Mouse (Mus musculus) macrophage (primary cell): ENCODE results near the gene 4930583I09Rik. TPM values are rescaled to one million over a fixed set of nuclear protein-coding genes. Genes with fewer than 3 reads are reported as not detected.

Experiments used
- H3K27ac ChIP-seq: fragments of 350-480 bp; formaldehyde crosslinking; 2 replicates; pipeline ENCODE4 v1.9.0; 2021
- H3K36me3 ChIP-seq: fragments of 350-480 bp; formaldehyde crosslinking; 2 replicates; pipeline ENCODE4 v1.9.0; 2021; ENCODE audit errors: inconsistent target
- H3K4me3 ChIP-seq: fragments of 350-480 bp; formaldehyde crosslinking; 2 replicates; pipeline ENCODE4 v1.9.0; 2021; ENCODE audit errors: inconsistent target
- H3K79me2 ChIP-seq: fragments of 350-480 bp; formaldehyde crosslinking; 2 replicates; pipeline ENCODE4 v1.9.0; 2021; ENCODE audit errors: inconsistent target
- WGBS: methylation state at CpG from one replicate; pipeline ENCODE4 v1.1.7; 2026; ENCODE audit warnings: inconsistent platforms; ENCODE audit not compliant: missing documents; 5-methylcytosine and 5-hydroxymethylcytosine counted together
- polyA plus RNA-seq: library from polyadenylated mRNA; stranded (reverse); fragments of 250-400 nt; gene quantifications from 3 replicates; pipeline ENCODE4 v1.2.4, GENCODE M21; 2018; ENCODE audit warnings: inconsistent platforms

The 4930583I09Rik gene
- polyA plus RNA-seq, 1 experiment from 2014 or later, result not detected

GRCm38 (mm10) chr17:64820841-64821593, 14.9 kb downstream of the 4930583I09Rik start:
- Histone ChIP-seq H3K79me2 (no peaks in the 10 kb centered on the region), H3K27ac (no peak overlapping the region), H3K36me3 (no peaks in the 10 kb centered on the region), H3K4me3 (no peak overlapping the region)
- 6% methylated on average over 6 of the region's 7 CpGs for WGBS

GRCm38 (mm10) chr17:64816298-64816697, 19.6 kb downstream of the 4930583I09Rik start:
- Histone ChIP-seq H3K36me3 (no peaks in the 10 kb centered on the region), H3K4me3 (no peak overlapping the region), H3K79me2 (no peaks in the 10 kb centered on the region), H3K27ac (no peak overlapping the region)
- WGBS, result 95% methylated on average over 3 of the region's 3 CpGs

GRCm38 (mm10) chr17:64815806-64816205, 20.1 kb downstream of the 4930583I09Rik start:
- Histone ChIP-seq H3K4me3 (no peak overlapping the region), H3K27ac (no peak overlapping the region), H3K79me2 (no peaks in the 10 kb centered on the region), H3K36me3 (no peaks in the 10 kb centered on the region)
- 82% methylated on average over 2 of the region's 2 CpGs for WGBS

DNA sequence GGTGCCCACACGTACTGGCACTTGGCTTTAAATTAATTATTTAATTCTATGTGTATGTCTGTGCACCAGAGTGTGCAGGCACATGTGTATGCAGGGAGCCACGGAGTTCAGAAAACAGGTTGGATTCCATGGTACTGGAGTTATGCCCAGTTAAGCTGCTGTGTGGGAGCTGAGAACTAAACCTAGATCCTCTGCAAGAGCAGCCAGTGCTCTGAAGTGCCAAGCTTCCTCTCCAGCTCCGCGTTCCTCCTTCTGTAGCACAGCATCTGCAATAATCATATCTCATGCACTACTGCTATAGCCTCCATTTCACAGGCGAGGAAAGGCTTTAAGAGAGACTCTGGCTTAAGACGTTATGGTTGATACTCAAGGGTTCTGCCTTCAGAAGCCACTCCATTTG, 22.3 kb downstream of the 4930583I09Rik start:
- H3K36me3 ChIP-seq, result no peaks in the 10 kb centered on the region
- no peak overlapping the region for H3K27ac ChIP-seq
- H3K4me3 ChIP-seq, result no peak overlapping the region
- WGBS, result 95% methylated on average over 6 of the region's 6 CpGs
- no peaks in the 10 kb centered on the region for H3K79me2 ChIP-seq

DNA sequence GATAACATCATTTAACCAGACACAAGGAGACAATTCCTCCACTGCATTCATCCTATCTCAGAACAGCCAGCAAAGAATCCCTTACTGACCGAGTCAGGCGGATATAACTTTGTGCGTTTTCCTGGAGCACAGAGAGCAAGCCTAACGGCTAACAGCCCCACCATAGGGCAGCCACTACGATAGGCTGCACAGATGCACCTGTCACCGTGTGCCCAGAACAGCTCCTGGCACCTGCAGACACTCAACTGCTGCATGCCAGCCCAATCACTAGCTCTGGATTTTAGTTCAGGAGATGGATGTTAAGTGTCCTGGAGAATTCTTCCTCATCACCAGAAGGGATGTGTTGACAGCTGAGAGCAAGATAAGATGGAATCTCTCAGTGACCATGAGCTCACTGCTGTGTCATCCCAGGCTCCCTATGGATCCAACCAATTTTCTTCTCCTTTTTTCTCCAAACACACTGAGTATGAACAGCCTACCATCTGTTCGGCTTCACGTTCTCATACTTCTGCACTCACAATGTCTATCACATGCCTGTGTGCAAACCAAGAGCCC, 29.8 kb downstream of the 4930583I09Rik start:
- 92% methylated on average over 8 of the region's 8 CpGs for WGBS
- no peaks in the 10 kb centered on the region for H3K36me3 ChIP-seq
- H3K27ac ChIP-seq, result no peak overlapping the region
- H3K4me3 ChIP-seq, result no peak overlapping the region
- no peaks in the 10 kb centered on the region for H3K79me2 ChIP-seq

DNA sequence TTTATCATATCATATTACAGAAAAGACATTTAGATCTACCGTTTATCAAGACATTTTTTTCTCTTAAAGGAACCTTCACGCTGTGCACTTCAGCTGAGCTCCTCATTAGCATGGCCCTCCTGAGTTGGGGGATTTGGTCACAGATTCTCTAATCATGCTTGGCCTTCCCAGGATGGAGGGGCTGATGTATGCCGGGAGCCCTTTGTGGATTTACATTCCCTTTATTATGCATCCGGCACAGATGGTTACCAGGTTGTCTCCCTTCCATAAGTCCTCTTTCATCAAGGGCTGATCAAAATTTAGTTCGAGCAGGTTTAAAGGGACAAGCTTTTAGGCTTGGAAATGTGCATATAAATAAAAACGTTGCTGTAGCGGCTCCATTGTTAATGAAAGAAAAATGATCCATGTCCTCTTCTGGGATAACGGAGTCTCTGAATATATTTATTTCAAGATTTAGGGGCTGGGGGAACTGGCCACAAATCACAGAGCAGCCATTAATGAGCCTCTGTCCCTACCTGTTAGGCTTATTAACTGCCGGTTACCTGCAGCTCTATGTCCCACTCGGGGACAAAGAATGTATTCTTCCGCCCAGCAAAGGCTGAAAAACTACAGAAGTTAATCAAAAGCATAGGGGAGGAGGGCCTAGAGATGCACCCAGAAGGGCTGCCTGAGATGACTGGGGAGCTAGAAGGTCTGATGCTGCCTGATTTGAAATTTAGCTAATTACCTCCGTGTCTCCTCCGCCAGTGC, 31.3 kb downstream of the 4930583I09Rik start:
- H3K79me2 ChIP-seq, result no peaks in the 10 kb centered on the region
- WGBS, result 83% methylated on average over 13 of the region's 13 CpGs
- no peak overlapping the region for H3K4me3 ChIP-seq
- H3K27ac ChIP-seq, result no peak overlapping the region
- H3K36me3 ChIP-seq, result no peaks in the 10 kb centered on the region

GRCm38 (mm10) chr17:64802956-64803275, 33.0 kb downstream of the 4930583I09Rik start:
- H3K36me3 ChIP-seq, result no peaks in the 10 kb centered on the region
- H3K79me2 ChIP-seq, result no peaks in the 10 kb centered on the region
- H3K4me3 ChIP-seq, result no peak overlapping the region
- WGBS, result 84% methylated on average over 7 of the region's 7 CpGs
- H3K27ac ChIP-seq, result no peak overlapping the region

GRCm38 (mm10) chr17:64802168-64802955, 33.5 kb downstream of the 4930583I09Rik start:
- Histone ChIP-seq H3K4me3 (no peak overlapping the region), H3K36me3 (no peaks in the 10 kb centered on the region), H3K79me2 (no peaks in the 10 kb centered on the region), H3K27ac (no peak overlapping the region)
- 81% methylated on average over 11 of the region's 11 CpGs for WGBS

DNA sequence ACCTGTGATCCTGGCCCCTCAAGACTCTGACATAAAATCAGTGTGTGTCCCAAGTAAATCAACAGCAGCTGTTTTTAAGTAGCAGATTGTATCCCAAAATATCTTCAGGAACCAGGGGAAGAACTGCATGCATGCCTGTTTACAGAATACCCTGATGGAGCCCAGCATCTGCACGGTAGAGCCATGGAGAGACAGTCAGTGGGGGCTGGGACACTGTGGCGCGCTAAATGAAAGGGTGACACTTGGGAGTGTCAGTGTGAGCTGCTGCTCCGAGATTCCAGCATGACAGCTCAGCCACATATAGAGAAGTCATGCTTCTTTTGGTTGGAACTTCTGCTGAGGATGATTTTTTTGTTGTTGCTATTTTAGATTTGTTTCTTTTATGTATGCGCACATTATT, 43.2 kb downstream of the 4930583I09Rik start:
- Histone ChIP-seq H3K27ac (no peak overlapping the region), H3K4me3 (no peak overlapping the region), H3K36me3 (no peaks in the 10 kb centered on the region), H3K79me2 (no peaks in the 10 kb centered on the region)
- 82% methylated on average over 5 of the region's 5 CpGs for WGBS

- WGBS, result 94% methylated on average over 3 of the region's 3 CpGs
- H3K4me3 ChIP-seq, result no peak overlapping the region
- no peak overlapping the region for H3K27ac ChIP-seq
- H3K79me2 ChIP-seq, result no peaks in the 10 kb centered on the region
- H3K36me3 ChIP-seq, result no peaks in the 10 kb centered on the region
Measured at GRCm38 (mm10) chr17:64792076-64792475, 43.8 kb downstream of the 4930583I09Rik start.

DNA sequence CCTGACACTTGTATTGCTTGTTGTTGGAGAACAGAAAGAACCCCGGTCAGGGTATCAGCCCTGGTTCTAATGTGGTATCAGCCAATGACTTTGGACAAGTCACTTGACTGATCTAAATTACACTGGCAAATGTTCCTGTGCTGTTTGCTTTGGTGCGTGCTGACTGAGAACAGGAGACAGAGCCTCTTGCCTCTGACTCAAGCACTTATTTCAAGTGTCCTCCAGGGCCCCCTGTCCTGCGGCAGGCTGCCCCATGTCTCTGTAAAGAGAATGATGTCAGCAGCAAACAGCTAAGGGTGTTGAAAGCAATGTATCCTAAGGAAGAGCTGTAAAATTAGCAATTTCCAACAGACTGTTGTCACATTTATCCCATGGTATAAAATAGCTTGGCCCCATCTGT, 46.7 kb downstream of the 4930583I09Rik start:
- no peak overlapping the region for H3K4me3 ChIP-seq
- H3K79me2 ChIP-seq, result no peaks in the 10 kb centered on the region
- no peak overlapping the region for H3K27ac ChIP-seq
- WGBS, result 84% methylated on average over 3 of the region's 3 CpGs
- H3K36me3 ChIP-seq, result no peaks in the 10 kb centered on the region

DNA sequence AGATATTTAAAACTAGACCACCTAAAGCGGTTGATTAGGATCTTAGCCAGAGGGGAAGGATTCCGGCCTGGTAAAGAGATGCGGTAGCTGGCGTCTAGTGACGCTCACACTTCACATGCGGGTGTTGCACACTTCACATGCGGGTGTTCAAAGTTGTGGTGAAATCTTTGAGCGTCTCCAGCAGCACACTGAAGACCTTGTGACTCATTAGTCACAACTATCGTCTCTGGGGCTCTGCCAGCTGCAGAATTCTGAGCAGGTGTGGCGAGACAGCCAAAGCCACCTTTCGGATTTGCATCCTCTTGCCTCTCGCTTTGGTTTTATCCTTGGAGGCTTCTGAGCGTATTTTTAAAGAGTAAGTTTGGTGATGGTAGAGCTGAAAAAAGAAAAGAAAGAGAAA, 47.6 kb downstream of the 4930583I09Rik start:
- Histone ChIP-seq H3K4me3 (no peak overlapping the region), H3K27ac (no peak overlapping the region), H3K36me3 (no peaks in the 10 kb centered on the region), H3K79me2 (no peaks in the 10 kb centered on the region)
- WGBS, result 96% methylated on average over 13 of the region's 13 CpGs

DNA sequence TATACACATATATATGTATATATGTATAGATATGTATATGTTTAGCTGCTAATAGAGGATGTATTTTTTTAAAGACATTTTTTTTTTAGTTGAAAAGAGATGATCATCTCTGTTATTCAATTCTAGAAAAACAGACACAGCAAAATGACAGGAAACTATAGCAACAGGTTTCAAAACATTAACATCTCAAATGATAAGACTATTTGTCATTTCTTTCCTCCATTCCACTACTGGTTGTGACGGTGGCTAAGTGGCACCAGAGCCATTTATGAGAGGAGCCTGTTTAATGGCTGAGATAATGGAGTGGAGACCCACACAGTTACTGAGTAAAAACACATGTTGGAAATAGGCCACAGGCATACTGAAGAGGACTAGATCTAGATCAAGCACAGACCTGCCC, 49.9 kb downstream of the 4930583I09Rik start:
- Histone ChIP-seq H3K27ac (no peak overlapping the region), H3K4me3 (no peak overlapping the region), H3K79me2 (no peaks in the 10 kb centered on the region), H3K36me3 (no peaks in the 10 kb centered on the region)
- WGBS, result 95% methylated on average over 1 of the region's 1 CpGs
